Mouse (Mus musculus) megakaryocyte, embryonic 14.5 days (primary cell): Measurements from ENCODE around the gene Hnrnpa0.

Experiments
- FLI1 ChIP-seq: IDR thresholded peaks from 2 replicates; pipeline ENCODE4 v1.6.1; 2012; ENCODE audit warnings: low read length, inconsistent platforms, mixed read lengths
- GATA1 ChIP-seq: IDR thresholded peaks from 3 replicates; pipeline ENCODE4 v1.6.1; 2012; ENCODE audit warnings: mixed read lengths, low read length, inconsistent platforms, borderline replicate concordance

DNA sequence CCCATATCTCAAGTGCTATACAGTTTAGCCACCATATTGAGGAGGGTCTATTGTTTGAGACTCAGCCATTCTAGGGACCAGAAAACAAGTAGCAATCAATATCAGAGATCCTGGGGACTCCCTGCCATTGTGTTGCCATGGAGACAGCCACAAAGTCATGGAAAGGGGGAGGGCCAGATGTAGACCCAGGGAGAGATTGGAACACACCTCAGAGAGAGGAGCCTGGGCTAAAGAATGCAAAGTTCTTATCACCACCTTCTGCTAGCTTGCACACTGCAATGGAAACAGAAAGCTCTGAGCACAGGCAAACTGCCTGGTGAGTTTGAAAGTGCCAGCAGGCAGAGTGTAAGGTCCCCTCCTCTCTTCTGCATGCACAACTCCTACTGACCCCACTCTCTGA is 39.8 kb upstream of the Hnrnpa0 start:
- TF ChIP-seq GATA1 (no peak), FLI1 (no peak)
